16 mouse cellular contexts compared by ENCODE assay signal in genomic region chr13:37504373-37504772, GRCm38 (mm10).
DNase-seq lines count a peak whose midpoint lies in the region; ATAC-seq and TF ChIP-seq lines count a peak whose summit lies in the region.
"Had no signal": no experiment of that assay in that cellular context is flagged by ENCODE, and none has a peak within 500 bp of the region (broad histone marks: within the 10 kb centered on the region; RNA-seq: fewer than 3 reads in every experiment).

No protein-coding gene starts in this region.

- H3K4me2 ChIP-seq in heart, embryonic 13.5 days, result no peak overlapping the region
- no peak overlapping the region for H3K4me2 ChIP-seq in lung, postnatal 0 days (replicated peaks; ENCODE audit: low read depth, low read length)
- no peak overlapping the region for H3K4me2 ChIP-seq in kidney, embryonic 15.5 days
- H3K4me2 ChIP-seq: stomach, embryonic 15.5 days had no signal

- H3K36me3 ChIP-seq in heart, embryonic 13.5 days, result no peaks in the 10 kb centered on the region
- no peaks in the 10 kb centered on the region for H3K36me3 ChIP-seq in lung, postnatal 0 days (ENCODE audit: insufficient read depth, low read length)
- no peaks in the 10 kb centered on the region for H3K36me3 ChIP-seq in kidney, embryonic 15.5 days
- H3K36me3 ChIP-seq: stomach, embryonic 15.5 days had no signal

- peak overlapping the region; percentile 22; the same call in 1 of the 2 replicates for H3K27ac ChIP-seq in heart, embryonic 13.5 days (replicated peaks)
- H3K27ac ChIP-seq in lung, postnatal 0 days (ENCODE audit: low read length), result 0 out of 2 replicates have a peak overlapping the region, but pooled peaks have one; percentile 1
- peak overlapping the region; percentile 69 for H3K27ac ChIP-seq in bone marrow, adult 2 months (ENCODE audit: control insufficient read depth, insufficient read depth, low read depth, low read length, poor library complexity)
- no peak overlapping the region for H3K27ac ChIP-seq in kidney, embryonic 15.5 days
- H3K27ac ChIP-seq: kidney, postnatal 0 days; liver, embryonic 14.5 days; stomach, embryonic 15.5 days had no signal

- no peaks in the 10 kb centered on the region for H3K9me3 ChIP-seq in heart, embryonic 13.5 days
- H3K9me3 ChIP-seq in lung, postnatal 0 days (ENCODE audit: low read length), result no peaks in the 10 kb centered on the region
- H3K9me3 ChIP-seq in kidney, embryonic 15.5 days (replicated peaks), result no peaks in the 10 kb centered on the region
- H3K9me3 ChIP-seq: stomach, embryonic 15.5 days had no signal

- no peak overlapping the region for H3K9ac ChIP-seq in heart, embryonic 13.5 days
- H3K9ac ChIP-seq in lung, postnatal 0 days (replicated peaks; ENCODE audit: low read depth), result no peak overlapping the region
- H3K9ac ChIP-seq in kidney, embryonic 15.5 days, result no peak overlapping the region
- H3K9ac ChIP-seq: liver, embryonic 14.5 days; stomach, embryonic 15.5 days had no signal

- TF ChIP-seq POLR2A in bone marrow, adult 2 months (IDR thresholded peaks at IDR 0.05; ENCODE audit: borderline replicate concordance, control insufficient read depth, low read depth, low read length), result no peak

- no peak for DNase-seq in heart, adult 9 months (ENCODE audit: low spot score in 2 of 2)
- peak; percentile 58 for DNase-seq in lung, postnatal 0 days (ENCODE audit: low spot score)
- no peak for DNase-seq in lung, adult 18-20 months
- peak; percentile 97 for DNase-seq in retina, postnatal 1 day
- DNase-seq: cerebellum, adult 2 months; embryo, embryonic 11 days; gastrocnemius, postnatal 14 days; layer of hippocampus, adult 9-11 months; right cerebral cortex, postnatal 4 days had no signal

- no peak for TF ChIP-seq CTCF in lung, postnatal 0 days (IDR thresholded peaks at IDR 0.05)
- no peak for TF ChIP-seq CTCF in bone marrow, adult 2 months (IDR thresholded peaks at IDR 0.05; ENCODE audit: control insufficient read depth, insufficient read depth, low read length)

- H3K4me3 ChIP-seq in heart, embryonic 13.5 days, result no peak overlapping the region
- no peak overlapping the region for H3K4me3 ChIP-seq in lung, postnatal 0 days (ENCODE audit: low read depth, low read length)
- no peak overlapping the region for H3K4me3 ChIP-seq in bone marrow, adult 2 months (replicated peaks; ENCODE audit: control insufficient read depth, low read depth, low read length)
- H3K4me3 ChIP-seq in kidney, embryonic 15.5 days (replicated peaks), result no peak overlapping the region
- H3K4me3 ChIP-seq: stomach, embryonic 15.5 days had no signal

- no peak for TF ChIP-seq EP300 in lung, postnatal 0 days (IDR thresholded peaks at IDR 0.05)

- 63% methylated on average over 10 of the region's 10 CpGs for WGBS in heart, embryonic 13.5 days
- 65% methylated on average over 10 of the region's 10 CpGs for WGBS in lung, postnatal 0 days
- 47% methylated on average over 10 of the region's 10 CpGs for WGBS in bone marrow, adult 2 months
- 77% methylated on average over 10 of the region's 10 CpGs for WGBS in kidney, embryonic 15.5 days

- ATAC-seq in heart, embryonic 13.5 days (ENCODE audit: extremely low read depth, insufficient number of reproducible peaks, low FRiP score, low TSS enrichment), result no peak
- no peak for ATAC-seq in lung, postnatal 0 days
- no peak for ATAC-seq in kidney, embryonic 15.5 days (replicated peaks; ENCODE audit: low FRiP score)
- ATAC-seq: CD4-positive, CD25-positive, alpha-beta regulatory T cell, adult 4 months had no signal

- peaks cover 48% of the 10 kb centered on the region for H3K4me1 ChIP-seq in heart, embryonic 13.5 days
- peaks cover 19% of the 10 kb centered on the region for H3K4me1 ChIP-seq in lung, postnatal 0 days (ENCODE audit: insufficient read depth, low read depth, low read length)
- peaks cover 6% of the 10 kb centered on the region; the same call in 1 of the 2 replicates for H3K4me1 ChIP-seq in bone marrow, adult 2 months (ENCODE audit: control insufficient read depth, insufficient read depth, low read length)
- H3K4me1 ChIP-seq in kidney, embryonic 15.5 days, result peaks cover 41% of the 10 kb centered on the region

- no peaks in the 10 kb centered on the region for H3K27me3 ChIP-seq in heart, embryonic 13.5 days (replicated peaks)
- H3K27me3 ChIP-seq in lung, postnatal 0 days (replicated peaks; ENCODE audit: insufficient read depth, low read length), result no peaks in the 10 kb centered on the region
- no peaks in the 10 kb centered on the region for H3K27me3 ChIP-seq in kidney, embryonic 15.5 days
- H3K27me3 ChIP-seq: stomach, embryonic 15.5 days had no signal

Comparison
In these comparisons a context has a peak if more than half of its experiments do, and no peak if none do; other contexts are left out.
1. DNase-seq: peak in lung, postnatal 0 days (single experiment) and retina, postnatal 1 day (single experiment); none in heart, adult 9 months (0 of 2) and lung, adult 18-20 months (0 of 2).